Mouse (Mus musculus) layer of hippocampus, adult 9-10 months (tissue): ENCODE data around the gene Ikbke.

Experiments
- DNase-seq: peaks from one replicate; pipeline ENCODE4 v3.0.0; 2022; ENCODE audit warnings: low spot score

Ikbke gene

DNA sequence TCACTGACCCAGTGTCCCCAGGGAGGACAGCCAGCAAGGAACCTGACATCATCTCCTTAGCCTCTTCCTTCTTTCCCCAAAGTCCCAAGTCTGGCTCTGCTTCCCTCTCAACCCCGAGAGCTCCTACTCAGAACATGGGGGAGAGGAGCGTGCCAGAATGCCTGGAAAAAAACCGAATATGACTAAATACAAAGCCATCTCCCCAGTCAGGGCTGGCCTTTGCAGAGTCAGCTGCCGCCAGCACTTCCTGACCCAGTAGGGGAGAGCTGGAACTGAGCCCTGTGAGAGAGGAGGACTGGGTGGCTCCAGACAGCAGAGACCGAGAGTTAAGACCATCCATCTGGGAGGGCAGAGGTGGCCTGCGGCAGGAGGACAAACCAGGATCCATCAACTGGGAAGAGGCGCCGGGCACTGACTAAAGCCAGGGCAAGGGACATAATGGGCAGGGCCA is 40.5 kb downstream of the Ikbke start:
- DNase-seq, result no peak

DNA sequence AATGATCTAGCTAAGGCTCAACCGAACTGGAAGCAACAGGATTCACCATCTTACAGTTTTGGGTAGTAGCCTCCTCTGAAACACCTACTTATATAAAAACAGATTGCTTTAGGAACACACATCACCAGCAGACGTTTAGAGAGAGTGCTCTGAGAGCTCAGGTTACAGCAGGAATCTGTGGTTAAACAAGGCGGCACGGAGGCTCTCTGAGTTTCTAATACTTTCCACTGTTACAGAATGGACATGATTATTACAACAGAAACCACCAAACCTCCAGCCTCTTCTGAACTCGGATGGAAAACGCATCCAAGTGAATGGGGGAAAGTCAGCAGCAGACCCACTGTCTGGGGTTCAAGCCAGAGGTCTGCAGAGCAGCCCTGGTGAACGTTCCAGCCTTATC is 43.3 kb downstream of the Ikbke start:
- DNase-seq, result no peak

DNA sequence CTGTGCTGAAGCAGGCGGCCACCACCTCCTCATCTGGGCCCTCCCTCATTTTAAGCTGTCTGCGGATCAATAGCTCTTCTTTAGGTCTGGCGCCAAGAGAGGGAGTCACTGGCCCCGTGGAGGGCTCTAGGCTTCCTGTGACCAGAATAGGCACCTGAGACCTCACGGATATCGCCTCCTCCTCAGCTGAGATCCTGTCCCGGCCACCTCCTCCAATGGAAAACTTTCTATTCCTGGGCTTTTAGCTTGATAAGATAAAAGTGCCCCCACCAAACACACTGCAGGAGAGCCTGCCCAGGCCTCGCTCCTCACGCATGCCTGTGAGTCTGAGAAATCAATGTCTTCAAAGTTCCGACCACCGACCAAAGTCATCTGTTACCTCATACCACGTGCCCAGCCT is 45.9 kb downstream of the Ikbke start:
- no peak for DNase-seq

DNA sequence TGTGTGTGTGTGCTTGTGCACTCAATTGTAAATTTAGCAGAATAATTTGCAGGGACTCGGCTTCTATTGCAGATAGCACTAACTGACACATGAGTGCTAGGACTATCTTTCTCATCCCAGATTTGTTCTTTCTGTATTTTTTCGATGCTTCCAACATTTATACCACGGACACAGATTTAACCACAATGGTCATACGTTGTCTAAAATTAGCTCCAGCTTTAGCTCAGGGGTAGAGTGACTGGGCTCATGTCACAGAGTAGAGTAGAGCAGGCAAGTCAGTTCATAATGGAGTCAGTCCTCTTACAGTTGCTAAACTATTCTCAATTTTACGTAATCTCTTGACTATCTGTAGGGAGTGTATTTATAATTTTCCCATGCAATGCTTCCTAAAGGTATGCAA is 50.7 kb downstream of the Ikbke start:
- no peak for DNase-seq

DNA sequence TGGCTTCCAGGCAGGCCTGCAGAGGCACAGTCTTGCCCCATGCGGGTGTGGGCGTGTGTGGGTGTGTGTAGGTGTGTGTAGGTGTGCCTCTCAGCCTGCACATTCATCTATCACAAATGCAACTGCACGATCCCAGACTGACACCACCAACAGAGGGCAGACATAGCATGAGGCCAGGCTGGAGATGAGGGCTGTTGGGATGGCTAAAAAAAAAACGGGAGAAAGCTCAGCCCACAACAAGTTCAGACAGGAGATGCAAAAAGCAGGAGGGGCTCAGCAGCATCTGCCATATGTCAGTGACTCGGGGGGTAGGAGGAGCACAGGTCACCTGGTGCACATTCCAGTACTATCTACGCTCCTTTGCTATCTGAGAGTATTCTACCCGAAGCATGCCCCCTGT is 51.2 kb downstream of the Ikbke start:
- no peak for DNase-seq

DNA sequence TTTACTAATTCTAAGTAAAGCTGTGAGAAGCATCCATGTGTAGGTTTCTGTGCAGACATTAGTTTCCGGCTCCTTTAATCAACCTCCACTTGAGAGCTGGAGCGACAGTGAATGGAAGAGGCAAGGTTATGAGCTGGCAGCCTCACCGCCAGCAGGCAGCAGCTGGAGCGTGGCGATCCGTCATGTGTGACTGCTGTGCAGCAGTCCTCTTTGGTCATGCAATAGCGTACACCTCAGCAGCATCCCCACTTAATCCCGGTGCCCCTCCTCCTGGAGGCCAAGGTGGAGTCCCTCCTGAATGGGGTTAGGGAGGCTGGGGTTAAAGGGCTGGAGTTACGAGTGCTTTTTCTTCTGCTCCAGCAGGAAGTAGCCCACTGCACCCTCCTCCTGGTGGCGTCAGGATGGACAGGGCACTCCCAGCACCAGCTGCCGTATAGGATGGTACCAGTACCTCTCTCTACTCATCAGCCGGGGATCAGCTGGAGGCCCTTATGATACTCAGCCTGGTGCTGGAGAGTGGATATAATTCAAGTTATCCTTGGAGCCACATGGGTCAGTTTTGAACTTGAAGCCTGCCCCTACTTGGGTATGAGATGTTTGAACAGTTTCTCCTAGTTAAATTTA is 54.4 kb downstream of the Ikbke start:
- DNase-seq, result no peak

DNA sequence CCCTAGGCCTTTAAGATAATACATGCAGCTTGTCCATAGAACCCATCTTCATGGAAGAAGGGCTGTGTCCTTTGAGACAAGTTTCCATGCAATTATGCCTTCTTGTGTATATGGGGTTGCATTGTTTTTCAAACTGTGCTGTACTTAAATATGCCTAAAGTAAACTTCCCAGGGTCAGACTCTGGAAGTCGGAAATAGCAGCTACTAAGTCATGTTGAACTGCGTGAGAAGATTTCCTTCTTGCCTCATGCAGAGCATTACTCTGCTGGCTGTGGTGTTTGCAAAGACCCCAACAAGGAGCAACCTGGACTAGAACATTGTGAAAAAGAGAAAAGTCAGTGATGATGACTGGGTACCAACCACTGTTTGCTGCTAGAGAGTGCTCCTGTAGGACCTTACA is 56.1 kb downstream of the Ikbke start:
- DNase-seq, result no peak

DNA sequence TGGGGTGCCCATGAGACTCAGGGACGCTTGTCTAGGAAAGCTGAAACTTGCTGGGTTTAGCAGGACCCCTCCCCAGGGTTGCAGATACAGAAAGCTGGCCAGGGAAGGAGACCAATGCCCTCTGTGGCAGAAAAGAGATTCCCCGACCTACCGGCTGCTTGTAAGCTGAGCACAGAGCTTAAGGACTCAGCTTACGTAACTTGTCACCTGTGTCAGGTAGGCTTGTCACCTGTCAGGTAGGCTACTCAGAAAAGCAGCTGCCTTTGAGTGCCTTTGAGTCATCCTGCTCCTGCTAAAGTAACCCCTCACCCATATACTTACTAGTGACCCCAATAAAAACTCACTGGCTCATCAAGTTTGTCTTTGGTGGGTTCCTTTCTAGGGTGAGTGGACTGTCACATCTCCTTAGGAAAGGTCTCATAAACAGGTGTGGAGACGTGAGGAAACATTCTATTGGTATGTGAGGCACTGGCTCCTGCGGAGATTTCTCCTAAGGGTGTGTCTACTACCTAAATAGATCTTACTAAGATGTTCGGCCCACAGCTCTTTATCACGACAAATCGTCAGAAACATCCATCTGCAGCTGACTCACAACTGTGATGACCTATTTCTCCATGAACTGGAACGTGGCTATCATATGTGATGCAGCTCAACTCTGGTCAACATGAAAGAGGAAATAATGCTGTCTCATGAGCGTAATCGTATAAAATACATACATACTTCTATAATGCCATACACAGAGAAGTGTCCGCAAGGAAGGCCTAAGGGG is 57.4 kb downstream of the Ikbke start:
- DNase-seq, result no peak

DNA sequence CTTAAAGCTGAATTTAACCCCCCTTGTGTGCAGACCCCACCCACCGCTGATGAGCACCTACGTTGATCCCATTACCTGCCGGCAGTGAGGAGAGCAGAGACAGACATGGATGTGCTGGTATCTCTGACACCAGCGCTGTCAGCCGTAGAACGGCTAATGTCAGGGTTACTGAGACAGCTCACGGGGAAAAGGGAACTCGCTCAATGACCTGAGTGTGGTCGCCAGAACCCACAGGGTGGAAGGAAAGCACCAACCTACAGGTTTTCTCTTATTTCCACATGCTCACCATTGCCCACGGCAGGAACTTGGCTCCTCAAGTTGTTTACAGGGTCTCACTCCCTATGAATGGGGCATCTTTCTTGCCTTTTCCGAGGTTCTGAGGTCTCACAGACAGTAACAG is 60.5 kb downstream of the Ikbke start:
- no peak for DNase-seq

DNA sequence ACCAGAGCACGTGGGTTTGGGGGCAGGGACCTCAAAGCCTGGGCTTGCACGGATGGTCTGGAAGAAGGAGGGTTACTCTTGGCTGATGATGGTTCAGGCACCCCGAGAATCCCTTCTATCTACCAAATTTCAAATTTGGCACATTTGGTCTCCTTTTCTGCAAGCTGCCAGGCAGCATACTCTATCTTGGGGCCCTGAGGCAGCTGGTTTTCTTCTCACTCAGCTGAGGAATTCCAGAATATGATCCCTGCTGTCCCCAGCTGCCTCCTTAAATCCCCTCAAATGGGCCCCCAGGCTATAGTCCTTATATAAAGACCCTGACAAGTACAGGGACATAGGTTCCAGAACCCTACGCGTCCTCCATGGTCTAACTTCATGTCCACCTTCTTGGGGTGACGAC is 66.0 kb downstream of the Ikbke start:
- DNase-seq, result no peak

DNA sequence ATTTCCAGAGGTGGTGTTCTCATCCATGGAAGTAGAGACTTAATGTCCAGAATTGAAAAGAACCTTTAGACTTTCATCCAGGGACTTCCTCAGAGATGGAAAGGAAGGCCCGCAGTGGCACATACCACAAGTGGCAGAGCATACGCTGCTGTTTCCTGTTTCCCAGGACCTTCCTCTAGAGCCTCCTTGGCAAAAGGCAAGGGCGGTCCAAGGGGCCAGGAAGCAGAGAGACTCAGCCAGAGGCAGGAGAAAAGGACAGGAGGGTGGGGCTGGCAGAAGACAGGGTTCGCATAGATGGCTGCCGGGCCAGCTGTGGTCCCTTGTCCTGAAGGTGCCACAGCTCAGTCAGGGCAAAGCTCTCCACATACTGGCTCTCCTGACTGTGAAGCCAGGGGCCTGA is 66.5 kb downstream of the Ikbke start:
- no peak for DNase-seq

DNA sequence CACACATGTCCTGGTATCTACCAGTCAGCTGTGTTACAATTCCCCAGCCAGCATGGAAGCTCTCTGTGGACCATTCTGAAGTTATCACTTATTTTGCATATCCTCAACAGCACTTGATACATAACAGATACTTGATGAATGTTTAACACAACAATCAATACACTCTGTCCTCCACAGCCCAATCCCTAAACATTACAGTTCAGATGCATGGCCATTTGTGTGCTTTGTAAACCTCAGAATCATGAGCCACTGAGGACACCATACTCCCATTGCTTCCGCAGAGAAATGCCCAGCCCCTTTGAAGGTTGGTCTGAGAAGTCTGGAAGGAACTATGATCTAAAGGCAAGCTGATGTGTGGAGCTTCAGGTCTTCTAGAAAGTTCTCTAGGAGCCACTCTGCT is 67.8 kb downstream of the Ikbke start:
- no peak for DNase-seq

DNA sequence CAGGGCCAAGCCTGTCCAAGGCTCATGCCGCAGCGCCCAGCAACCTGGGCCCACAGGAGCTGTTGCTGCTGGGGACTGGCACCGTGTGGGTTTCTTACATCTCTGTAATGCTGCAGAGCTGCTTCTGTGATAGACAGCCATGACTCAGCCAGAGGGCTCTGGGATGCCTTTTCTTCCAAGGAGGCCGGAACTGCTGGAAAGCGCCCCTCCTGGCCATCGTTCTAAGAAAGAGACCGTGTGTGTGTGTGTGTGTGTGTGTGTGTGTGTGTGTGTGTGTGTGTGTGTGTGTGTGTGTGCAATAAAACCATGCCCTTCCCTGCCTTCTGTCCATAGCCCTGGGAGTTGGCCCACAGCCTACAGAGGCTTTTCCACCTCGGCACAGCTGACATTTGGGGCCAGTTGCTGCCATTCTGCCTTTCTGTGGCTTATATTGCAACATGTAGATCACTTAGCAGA is 69.4 kb downstream of the Ikbke start:
- no peak for DNase-seq

DNA sequence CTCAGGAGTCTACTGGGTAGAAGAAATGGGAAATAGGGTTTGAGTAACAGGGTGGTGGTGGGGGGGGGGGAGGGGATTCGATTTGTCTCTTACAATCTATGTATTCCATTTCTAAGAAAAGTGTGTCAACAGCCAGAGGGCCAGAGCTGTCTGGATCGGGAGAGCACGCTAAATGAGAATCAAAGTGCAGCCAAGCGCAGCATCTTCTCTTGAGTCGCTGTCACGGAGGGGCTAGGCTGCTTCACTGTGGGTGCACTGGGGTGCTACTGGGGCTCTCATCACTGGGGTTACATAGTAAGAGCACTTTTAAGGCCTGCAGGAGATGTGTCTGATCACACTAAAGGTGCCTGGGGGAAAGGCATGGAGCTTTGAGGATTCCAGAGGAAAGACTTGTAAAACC is 70.6 kb downstream of the Ikbke start:
- no peak for DNase-seq

DNA sequence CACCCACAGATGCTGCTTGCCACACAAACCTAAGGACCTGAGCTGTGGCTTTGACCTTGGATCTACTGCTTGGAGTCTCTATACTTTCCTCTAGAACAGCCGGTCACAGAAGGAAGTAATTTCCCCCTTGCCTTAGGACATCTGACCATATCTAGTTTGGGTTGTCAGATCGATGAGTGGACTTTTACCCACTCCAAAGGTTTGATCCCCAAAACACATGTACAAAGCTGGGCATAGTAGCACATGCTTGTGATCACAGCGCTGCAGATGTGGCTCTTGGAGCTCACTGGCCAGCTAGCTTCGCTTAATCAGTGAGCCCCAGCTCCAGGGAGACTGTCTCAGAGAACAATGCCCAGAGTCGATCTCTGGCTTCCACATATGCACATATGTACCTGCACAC is 71.3 kb downstream of the Ikbke start:
- DNase-seq, result no peak

DNA sequence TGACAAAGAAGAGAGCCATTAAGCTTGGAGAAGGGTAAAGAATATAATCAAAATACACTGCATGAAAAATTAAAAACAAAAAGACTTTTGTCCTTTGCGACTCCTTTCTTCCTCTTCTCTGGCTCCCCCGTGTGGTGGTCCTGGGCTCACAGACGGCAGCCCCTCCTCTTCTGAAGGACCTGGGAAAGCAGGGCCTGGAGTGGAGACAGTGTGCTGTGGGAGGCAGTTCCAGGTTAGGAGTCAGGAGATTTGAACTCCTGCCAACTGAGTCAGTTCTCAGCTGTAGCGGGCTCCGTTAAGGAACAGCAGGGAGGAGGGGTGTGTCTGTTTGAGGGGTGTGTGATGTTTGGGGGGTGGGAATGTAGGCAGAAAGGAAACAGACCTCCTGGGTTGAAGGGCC is 71.9 kb downstream of the Ikbke start:
- DNase-seq, result no peak

DNA sequence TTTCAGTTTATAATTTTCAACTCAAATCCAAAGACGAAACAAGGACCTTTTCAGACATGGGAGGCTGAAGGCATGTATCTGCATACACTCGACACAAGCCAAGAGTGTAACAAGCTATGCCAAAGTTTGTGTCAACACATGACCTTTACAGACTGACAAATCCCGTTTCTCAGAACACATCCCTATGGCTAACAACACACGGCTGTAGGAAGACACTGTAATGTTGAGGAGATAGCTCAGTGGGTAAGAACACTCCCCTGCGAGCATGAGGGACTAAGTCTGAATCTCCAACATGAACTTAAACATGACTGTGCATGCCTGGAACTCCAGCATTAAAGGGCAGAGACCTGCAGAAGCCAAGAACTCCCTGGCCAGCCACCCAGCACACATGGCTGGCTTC is 73.1 kb downstream of the Ikbke start:
- no peak for DNase-seq

DNA sequence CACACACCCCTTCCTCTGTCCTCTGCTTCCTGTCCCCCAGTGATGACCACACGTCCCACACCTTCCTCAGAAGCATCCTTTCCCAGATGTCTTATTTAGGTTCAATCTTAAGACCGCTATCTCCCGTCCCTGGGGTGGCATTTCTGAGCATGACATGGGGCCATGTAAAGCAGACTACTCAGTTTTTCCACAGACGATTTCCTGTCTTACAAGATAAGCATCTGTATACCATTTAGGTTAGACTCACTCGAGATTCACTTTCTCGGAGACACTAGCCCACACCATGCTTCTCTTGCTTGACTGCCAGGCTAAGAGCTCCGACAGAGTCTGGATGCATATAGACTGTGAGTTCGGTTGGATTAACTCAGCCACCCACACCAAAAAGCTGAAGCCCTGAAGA is 74.9 kb downstream of the Ikbke start:
- no peak for DNase-seq
